Mouse (Mus musculus) E14TG2a.4 (cell line): ENCODE measurements around the gene Ets2.

Source experiments
- CTCF ChIP-seq: conservative IDR thresholded peaks from 2 replicates; pipeline ENCODE4 v1.5.1; 2014; ENCODE audit warnings: low read length
- POU5F1 ChIP-seq: IDR thresholded peaks from 2 replicates; pipeline ENCODE4 v1.6.1; 2014; ENCODE audit warnings: low read length, borderline replicate concordance

DNA sequence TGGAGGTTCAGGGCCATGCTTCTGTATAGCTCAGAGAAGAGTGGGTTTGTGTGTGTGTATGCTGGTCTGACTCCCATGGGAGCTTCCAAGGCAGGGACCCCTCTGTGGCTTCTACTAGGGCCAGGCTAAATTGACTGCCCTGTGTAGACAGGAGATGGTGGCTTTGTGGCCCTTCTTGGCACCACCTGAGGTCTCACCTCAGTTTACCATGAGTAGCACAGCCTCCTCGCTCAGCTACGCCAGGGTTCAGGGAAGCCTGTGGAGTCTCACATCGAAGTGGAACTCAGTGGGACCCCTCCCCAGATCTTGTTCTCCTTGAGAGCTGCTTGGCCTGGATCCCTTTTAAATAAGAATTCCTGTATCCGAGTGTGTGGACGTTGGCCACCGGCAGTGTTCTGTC is 3.9 kb downstream of the Ets2 start:
- no peak for TF ChIP-seq CTCF
- no peak for TF ChIP-seq POU5F1
